Mouse (Mus musculus): ENCODE data around the gene Pigr.
A peak's percentile ranks its signal among the peaks of the same experiment; 100 is the strongest.

The Pigr gene

GRCm38 (mm10) chr1:130832230-130833149 is 6.0 kb downstream of the Pigr start:
- no peak for DNase-seq

- DNase-seq: no peak
Observed at GRCm38 (mm10) chr1:130835161-130835936, 8.9 kb downstream of the Pigr start.

- peak; percentile 80 for DNase-seq
Observed at GRCm38 (mm10) chr1:130838288-130838687, 11.8 kb downstream of the Pigr start.

GRCm38 (mm10) chr1:130840599-130841379 is 14.3 kb downstream of the Pigr start:
- no peak for DNase-seq

- DNase-seq: no peak
Observed at GRCm38 (mm10) chr1:130841621-130842020, 15.1 kb downstream of the Pigr start.

- no peak for DNase-seq
Observed at GRCm38 (mm10) chr1:130844516-130844915, 18.0 kb downstream of the Pigr start.

GRCm38 (mm10) chr1:130849530-130850214 is 23.2 kb downstream of the Pigr start:
- DNase-seq: no peak

- no peak for DNase-seq
Observed at GRCm38 (mm10) chr1:130850405-130850804, 23.9 kb downstream of the Pigr start.

- DNase-seq: no peak
Observed at GRCm38 (mm10) chr1:130854819-130855218, 28.3 kb downstream of the Pigr start.

GRCm38 (mm10) chr1:130855723-130856122 is 29.2 kb downstream of the Pigr start:
- DNase-seq: no peak

- no peak for DNase-seq
Observed at GRCm38 (mm10) chr1:130857456-130857855, 31.0 kb downstream of the Pigr start.

- DNase-seq: peak; percentile 64
Observed at GRCm38 (mm10) chr1:130864238-130864637, 37.8 kb downstream of the Pigr start.

GRCm38 (mm10) chr1:130864741-130865140 is 38.3 kb downstream of the Pigr start:
- DNase-seq: no peak

GRCm38 (mm10) chr1:130865541-130866221 is 39.2 kb downstream of the Pigr start, which contains the start of gene Fcmr:
Gene Fcmr, plus strand, starts transcription at chr1:130865669.
- no peak for DNase-seq

GRCm38 (mm10) chr1:130872912-130873311 is 46.4 kb downstream of the Pigr start:
- no peak for DNase-seq

- peak; percentile 22 for DNase-seq
Observed at GRCm38 (mm10) chr1:130875139-130875538, 48.7 kb downstream of the Pigr start.

GRCm38 (mm10) chr1:130875910-130876309 is 49.4 kb downstream of the Pigr start:
- DNase-seq: no peak

- peak; percentile 65 for DNase-seq
Observed at GRCm38 (mm10) chr1:130876931-130877509, 50.5 kb downstream of the Pigr start.

GRCm38 (mm10) chr1:130877889-130878614 is 51.6 kb downstream of the Pigr start:
- DNase-seq: peak; percentile 59

- no peak for DNase-seq
Observed at GRCm38 (mm10) chr1:130879927-130880326, 53.4 kb downstream of the Pigr start.

- no peak for DNase-seq
Observed at GRCm38 (mm10) chr1:130883146-130883545, 56.7 kb downstream of the Pigr start.
